Mouse (Mus musculus) forebrain, embryonic 15.5 days (tissue): ENCODE measurements around the gene Rnft2. TPM values are rescaled to one million over a fixed set of nuclear protein-coding genes. Genes with fewer than 3 reads are reported as not detected.

Source experiments
- ATAC-seq: fragments of 200-750 bp; cut with Nextera tagmentation; replicated peaks from 2 replicates; pipeline ENCODE4 v1.8.0; 2017; ENCODE audit warnings: mild to moderate bottlenecking, moderate TSS enrichment, moderate library complexity
- H3K27ac ChIP-seq: fragments of 300-500 bp; sonication (generic); replicated peaks from 2 replicates; pipeline ENCODE4 v1.5.1; 2015; ENCODE audit warnings: mild to moderate bottlenecking, inconsistent platforms
- H3K27me3 ChIP-seq: fragments of 300-500 bp; sonication (generic); 2 replicates; pipeline ENCODE4 v1.6.1; 2015; ENCODE audit warnings: inconsistent platforms
- H3K36me3 ChIP-seq: fragments of 300-500 bp; sonication (generic); 2 replicates; pipeline ENCODE4 v1.6.1; 2015; ENCODE audit warnings: mild to moderate bottlenecking, inconsistent platforms
- H3K4me1 ChIP-seq: fragments of 300-500 bp; sonication (generic); 2 replicates; pipeline ENCODE4 v1.6.1; 2015; ENCODE audit warnings: inconsistent platforms
- H3K4me2 ChIP-seq: fragments of 300-500 bp; sonication (generic); replicated peaks from 2 replicates; pipeline ENCODE4 v1.6.1; 2015; ENCODE audit warnings: mild to moderate bottlenecking, inconsistent platforms
- H3K4me3 ChIP-seq: fragments of 300-500 bp; sonication (generic); 2 replicates; pipeline ENCODE4 v1.5.1; 2015; ENCODE audit warnings: mild to moderate bottlenecking, inconsistent platforms
- H3K9ac ChIP-seq: fragments of 300-500 bp; sonication (generic); replicated peaks from 2 replicates; pipeline ENCODE4 v1.6.1; 2015; ENCODE audit warnings: mild to moderate bottlenecking, inconsistent platforms
- H3K9me3 ChIP-seq: fragments of 300-500 bp; sonication (generic); 2 replicates; pipeline ENCODE4 v1.6.1; 2016; ENCODE audit warnings: inconsistent platforms
- WGBS: fragments of 180-500 bp; shearing (Covaris S2); methylation state at CpG from one replicate; pipeline ENCODE4 v1.1.7; 2015; ENCODE audit warnings: mixed read lengths; 5-methylcytosine and 5-hydroxymethylcytosine counted together
- polyA plus RNA-seq: library from polyadenylated mRNA; unstranded; fragments of >200 nt; fragmentation: Nextera tagmentation; extraction: Ambion mirVana; gene quantifications from 2 replicates; pipeline ENCODE4 v1.2.1, GENCODE M21; 2015

Rnft2 gene
- polyA plus RNA-seq, 1 experiment from 2014 or later = 9.5 TPM

- H3K4me2 ChIP-seq = no peak overlapping the region
- no peaks in the 10 kb centered on the region for H3K9me3 ChIP-seq
- H3K4me3 ChIP-seq = no peak overlapping the region
- peaks cover 7% of the 10 kb centered on the region; the same call in 1 of the 2 replicates for H3K36me3 ChIP-seq
- WGBS = 66% methylated on average over 13 of the region's 13 CpGs
- no peaks in the 10 kb centered on the region for H3K27me3 ChIP-seq
- H3K27ac ChIP-seq = peak overlapping the region; percentile 42
- no peak overlapping the region for H3K9ac ChIP-seq
- ATAC-seq = no peak
- H3K4me1 ChIP-seq = peaks cover 11% of the 10 kb centered on the region
These were observed 47.5 kb downstream of the Rnft2 start for GRCm38 (mm10) chr5:118197421-118197820.

GRCm38 (mm10) chr5:118192221-118192620 is 52.7 kb downstream of the Rnft2 start:
- Histone ChIP-seq H3K36me3 (no peaks in the 10 kb centered on the region), H3K27me3 (no peaks in the 10 kb centered on the region), H3K9me3 (no peaks in the 10 kb centered on the region), H3K4me3 (no peak overlapping the region), H3K27ac (no peak overlapping the region), H3K4me1 (peaks cover 18% of the 10 kb centered on the region), H3K9ac (0 out of 2 replicates have a peak overlapping the region, but pooled peaks have one; percentile 2), H3K4me2 (no peak overlapping the region)
- WGBS = 5% methylated on average over 18 of the region's 18 CpGs
- ATAC-seq = no peak

- Histone ChIP-seq H3K4me3 (no peak overlapping the region), H3K9me3 (no peaks in the 10 kb centered on the region), H3K4me1 (peaks cover 24% of the 10 kb centered on the region), H3K27ac (no peak overlapping the region), H3K4me2 (no peak overlapping the region), H3K9ac (no peak overlapping the region), H3K27me3 (no peaks in the 10 kb centered on the region), H3K36me3 (no peaks in the 10 kb centered on the region)
- ATAC-seq = no peak
- WGBS = 88% methylated on average over 9 of the region's 9 CpGs
These were observed 54.4 kb downstream of the Rnft2 start for GRCm38 (mm10) chr5:118190491-118190890.

GRCm38 (mm10) chr5:118188356-118188755 is 56.6 kb downstream of the Rnft2 start:
- no peak overlapping the region for H3K4me2 ChIP-seq
- H3K4me1 ChIP-seq = peaks cover 24% of the 10 kb centered on the region
- no peaks in the 10 kb centered on the region for H3K9me3 ChIP-seq
- H3K4me3 ChIP-seq = no peak overlapping the region
- 56% methylated on average over 6 of the region's 6 CpGs for WGBS
- no peak overlapping the region for H3K9ac ChIP-seq
- H3K27me3 ChIP-seq = no peaks in the 10 kb centered on the region
- no peaks in the 10 kb centered on the region for H3K36me3 ChIP-seq
- no peak overlapping the region for H3K27ac ChIP-seq
- no peak for ATAC-seq

GRCm38 (mm10) chr5:118186903-118187633 is 57.8 kb downstream of the Rnft2 start:
- Histone ChIP-seq H3K4me2 (no peak overlapping the region), H3K9ac (no peak overlapping the region), H3K27me3 (no peaks in the 10 kb centered on the region), H3K4me3 (no peak overlapping the region), H3K9me3 (no peaks in the 10 kb centered on the region), H3K4me1 (peaks cover 15% of the 10 kb centered on the region), H3K36me3 (no peaks in the 10 kb centered on the region), H3K27ac (peak overlapping the region; percentile 57)
- ATAC-seq = peak; percentile 37; the same call in 1 of the 2 replicates
- 36% methylated on average over 9 of the region's 9 CpGs for WGBS

GRCm38 (mm10) chr5:118177640-118178039 is 67.3 kb downstream of the Rnft2 start:
- no peaks in the 10 kb centered on the region for H3K9me3 ChIP-seq
- H3K27ac ChIP-seq = no peak overlapping the region
- no peak overlapping the region for H3K4me2 ChIP-seq
- H3K9ac ChIP-seq = no peak overlapping the region
- H3K4me3 ChIP-seq = no peak overlapping the region
- peaks cover 6% of the 10 kb centered on the region; the same call in 1 of the 2 replicates for H3K4me1 ChIP-seq
- no peak for ATAC-seq
- no peaks in the 10 kb centered on the region for H3K36me3 ChIP-seq
- peaks cover 24% of the 10 kb centered on the region for H3K27me3 ChIP-seq
- 59% methylated on average over 7 of the region's 7 CpGs for WGBS

- Histone ChIP-seq H3K27me3 (peaks cover 44% of the 10 kb centered on the region), H3K9me3 (no peaks in the 10 kb centered on the region), H3K4me3 (no peak overlapping the region), H3K9ac (no peak overlapping the region), H3K4me1 (peaks cover 24% of the 10 kb centered on the region), H3K36me3 (no peaks in the 10 kb centered on the region), H3K4me2 (no peak overlapping the region; the same call in 1 of the 2 replicates), H3K27ac (no peak overlapping the region)
- 29% methylated on average over 2 of the region's 2 CpGs for WGBS
- no peak for ATAC-seq
These were observed 69.8 kb downstream of the Rnft2 start for GRCm38 (mm10) chr5:118175137-118175536.

- H3K36me3 ChIP-seq = no peaks in the 10 kb centered on the region
- WGBS = under 1% methylated on average over 22 of the region's 22 CpGs
- H3K27me3 ChIP-seq = peaks cover 44% of the 10 kb centered on the region
- peaks cover 27% of the 10 kb centered on the region for H3K4me1 ChIP-seq
- peak overlapping the region; percentile 24 for H3K4me3 ChIP-seq
- H3K4me2 ChIP-seq = peak overlapping the region; percentile 38
- no peak overlapping the region for H3K27ac ChIP-seq
- no peak overlapping the region for H3K9ac ChIP-seq
- H3K9me3 ChIP-seq = no peaks in the 10 kb centered on the region
- no peak for ATAC-seq
These were observed 70.5 kb downstream of the Rnft2 start for GRCm38 (mm10) chr5:118174310-118175009.

- H3K27me3 ChIP-seq = peaks cover 62% of the 10 kb centered on the region
- WGBS = under 1% methylated on average over 27 of the region's 27 CpGs
- H3K4me2 ChIP-seq = peak overlapping the region; percentile 95
- H3K36me3 ChIP-seq = no peaks in the 10 kb centered on the region
- peak overlapping the region; percentile 37 for H3K4me3 ChIP-seq
- no peaks in the 10 kb centered on the region for H3K9me3 ChIP-seq
- peaks cover 32% of the 10 kb centered on the region for H3K4me1 ChIP-seq
- no peak overlapping the region for H3K27ac ChIP-seq
- no peak overlapping the region; the same call in 1 of the 2 replicates for H3K9ac ChIP-seq
- ATAC-seq = no peak
These were observed 72.7 kb downstream of the Rnft2 start for GRCm38 (mm10) chr5:118172078-118172723.

GRCm38 (mm10) chr5:118171665-118172064 is 73.3 kb downstream of the Rnft2 start:
- H3K4me2 ChIP-seq = peak overlapping the region; percentile 95
- no peak overlapping the region for H3K27ac ChIP-seq
- no peaks in the 10 kb centered on the region for H3K36me3 ChIP-seq
- H3K9me3 ChIP-seq = no peaks in the 10 kb centered on the region
- no peak for ATAC-seq
- peak overlapping the region; percentile 32 for H3K9ac ChIP-seq
- peaks cover 32% of the 10 kb centered on the region for H3K4me1 ChIP-seq
- H3K4me3 ChIP-seq = peak overlapping the region; percentile 37
- WGBS = under 1% methylated on average over 34 of the region's 36 CpGs
- peaks cover 62% of the 10 kb centered on the region for H3K27me3 ChIP-seq

- peaks cover 62% of the 10 kb centered on the region for H3K27me3 ChIP-seq
- peaks cover 32% of the 10 kb centered on the region for H3K4me1 ChIP-seq
- peak overlapping the region; percentile 95 for H3K4me2 ChIP-seq
- WGBS = under 1% methylated on average over 25 of the region's 25 CpGs
- peak overlapping the region; percentile 37 for H3K4me3 ChIP-seq
- no peaks in the 10 kb centered on the region for H3K36me3 ChIP-seq
- H3K27ac ChIP-seq = no peak overlapping the region
- no peak overlapping the region; the same call in 1 of the 2 replicates for H3K9ac ChIP-seq
- no peaks in the 10 kb centered on the region for H3K9me3 ChIP-seq
- no peak for ATAC-seq
These were observed 73.9 kb downstream of the Rnft2 start for GRCm38 (mm10) chr5:118170888-118171529.
